Mouse (Mus musculus): ENCODE results near the gene Tfcp2. TPM values are rescaled to one million over a fixed set of nuclear protein-coding genes. Genes with fewer than 3 reads are reported as not detected.

Tfcp2 gene
- polyA plus RNA-seq, 1 experiment from 2014 or later = 44.4 TPM

DNA sequence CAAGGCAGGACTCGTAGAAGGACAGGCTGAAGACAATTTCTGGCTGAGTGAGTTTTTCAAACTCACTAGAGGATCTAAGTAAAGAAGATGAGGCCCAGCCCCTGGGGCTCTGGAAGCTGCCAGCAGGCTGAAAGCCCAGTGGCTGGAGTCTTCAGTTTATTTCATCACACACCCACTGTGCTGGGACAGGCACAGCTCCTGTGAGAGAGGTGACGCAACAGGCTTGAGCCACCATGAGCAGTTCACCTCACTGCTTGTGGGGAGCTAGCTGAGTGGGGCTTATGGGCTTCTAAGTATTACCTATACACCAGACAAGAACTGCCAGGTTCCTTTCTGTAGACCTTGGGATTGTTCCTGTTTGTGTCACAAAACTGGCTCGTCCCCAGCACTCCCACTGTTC, 66.2 kb downstream of the Tfcp2 start:
- ATAC-seq (ENCODE audit: insufficient number of reproducible peaks, insufficient read depth, low FRiP score, low TSS enrichment, low read depth) = no peak

DNA sequence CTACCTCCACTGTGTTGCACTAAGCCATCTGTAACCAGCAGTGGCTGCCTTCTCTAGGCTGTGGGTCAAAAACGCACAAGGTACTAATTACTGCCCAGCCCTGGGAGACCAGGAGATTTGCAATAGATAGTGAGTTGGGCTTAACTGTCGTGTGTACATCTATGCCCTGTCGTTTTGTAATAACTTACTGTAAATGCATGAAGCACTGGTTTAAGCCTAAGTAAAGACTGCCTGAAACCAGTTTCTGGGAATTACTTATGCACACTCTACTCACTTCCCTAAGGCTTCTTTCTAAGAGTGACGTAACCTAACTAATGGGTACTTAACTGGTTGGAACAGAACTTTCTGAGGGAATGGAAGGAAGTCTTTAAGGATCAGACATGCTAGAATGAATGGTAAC, 72.9 kb downstream of the Tfcp2 start:
- Histone ChIP-seq H3K9ac (replicated peaks) (no peak overlapping the region), H3K4me2 (no peak overlapping the region), H3K27ac (no peak overlapping the region), H3K36me3 (peaks cover 98% of the 10 kb centered on the region), H3K4me3 (replicated peaks) (no peak overlapping the region), H3K27me3 (no peaks in the 10 kb centered on the region), H3K4me1 (replicated peaks) (peaks cover 3% of the 10 kb centered on the region; the same call in 1 of the 2 replicates), H3K9me3 (no peaks in the 10 kb centered on the region)
- ATAC-seq (ENCODE audit: insufficient number of reproducible peaks, insufficient read depth, low FRiP score, low TSS enrichment, low read depth) = no peak
- WGBS = 74% methylated on average over 4 of the region's 4 CpGs

More for the DNA sequence above, 66.2 kb downstream of the Tfcp2 start:
- 93% methylated on average over 3 of the region's 3 CpGs for WGBS
- no peak overlapping the region for H3K4me3 ChIP-seq (replicated peaks)
- peaks cover 92% of the 10 kb centered on the region for H3K36me3 ChIP-seq
- H3K4me1 ChIP-seq (replicated peaks) = peaks cover 8% of the 10 kb centered on the region; the same call in 1 of the 2 replicates
- H3K9me3 ChIP-seq = no peaks in the 10 kb centered on the region
- H3K27ac ChIP-seq = no peak overlapping the region
- no peak overlapping the region for H3K4me2 ChIP-seq
- H3K9ac ChIP-seq (replicated peaks) = no peak overlapping the region
- H3K27me3 ChIP-seq = no peaks in the 10 kb centered on the region

DNA sequence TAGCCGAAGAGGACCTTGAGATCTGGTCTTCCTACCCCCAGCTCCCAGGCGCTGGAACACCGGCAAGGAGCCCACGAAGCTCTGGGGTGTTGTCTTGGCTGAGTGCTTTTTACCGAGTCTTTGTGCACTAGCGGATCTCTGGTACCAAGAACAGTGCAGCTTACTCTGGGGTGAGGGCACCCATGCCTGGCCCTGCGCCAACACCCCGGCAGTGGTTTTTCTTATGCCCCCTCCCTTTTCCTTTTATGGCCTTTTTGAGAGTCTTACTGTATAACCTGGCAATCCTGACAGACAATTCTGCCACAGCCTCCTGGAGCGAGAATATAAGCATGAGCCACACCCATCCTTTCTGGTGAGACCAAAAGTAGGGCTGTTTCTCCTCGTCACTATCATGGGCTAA, 73.5 kb downstream of the Tfcp2 start:
- WGBS = 90% methylated on average over 10 of the region's 10 CpGs
- Histone ChIP-seq H3K36me3 (peaks cover 97% of the 10 kb centered on the region), H3K4me2 (no peak overlapping the region), H3K4me3 (replicated peaks) (no peak overlapping the region), H3K27ac (no peak overlapping the region), H3K9ac (replicated peaks) (no peak overlapping the region), H3K9me3 (no peaks in the 10 kb centered on the region), H3K27me3 (no peaks in the 10 kb centered on the region), H3K4me1 (replicated peaks) (peaks cover 3% of the 10 kb centered on the region; the same call in 1 of the 2 replicates)
- no peak for ATAC-seq (ENCODE audit: insufficient number of reproducible peaks, insufficient read depth, low FRiP score, low TSS enrichment, low read depth)

DNA sequence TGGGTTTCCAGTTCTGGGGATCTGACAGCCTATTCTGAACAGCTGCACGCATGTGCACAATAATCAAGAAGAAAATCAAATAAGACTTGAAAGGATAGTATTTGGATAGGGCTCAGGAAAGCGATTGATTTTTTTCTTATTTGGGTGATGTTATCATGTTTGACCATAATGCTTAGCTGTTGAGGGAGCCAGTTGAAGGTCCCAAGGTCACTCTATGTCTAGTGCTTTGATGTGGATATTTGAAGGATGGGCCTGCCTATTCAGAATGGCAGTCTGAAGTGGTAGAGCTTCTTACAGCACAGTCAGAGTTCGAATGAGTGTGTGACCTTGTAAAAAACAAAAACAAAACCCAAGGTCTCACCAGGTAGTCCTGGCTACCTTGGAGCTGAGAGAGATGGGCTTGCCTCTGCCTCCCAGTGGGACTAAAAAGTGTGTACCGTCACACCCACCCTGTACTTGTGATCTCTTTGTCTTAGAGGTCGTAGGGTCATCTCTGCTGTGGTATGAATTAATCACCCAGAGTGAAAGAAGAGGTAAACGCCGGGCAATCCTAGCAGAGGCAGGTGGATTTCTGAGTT, 77.8 kb downstream of the Tfcp2 start:
- no peak overlapping the region for H3K4me2 ChIP-seq
- no peak for ATAC-seq (ENCODE audit: insufficient number of reproducible peaks, insufficient read depth, low FRiP score, low TSS enrichment, low read depth)
- peaks cover 80% of the 10 kb centered on the region for H3K36me3 ChIP-seq
- no peaks in the 10 kb centered on the region for H3K27me3 ChIP-seq
- 0 out of 2 replicates have a peak, but pooled peaks cover 3% of the 10 kb centered on the region for H3K9me3 ChIP-seq
- no peak overlapping the region for H3K27ac ChIP-seq
- no peak overlapping the region for H3K4me3 ChIP-seq (replicated peaks)
- no peak overlapping the region for H3K9ac ChIP-seq (replicated peaks)
- peaks cover 14% of the 10 kb centered on the region for H3K4me1 ChIP-seq (replicated peaks)
- WGBS = 85% methylated on average over 7 of the region's 7 CpGs

DNA sequence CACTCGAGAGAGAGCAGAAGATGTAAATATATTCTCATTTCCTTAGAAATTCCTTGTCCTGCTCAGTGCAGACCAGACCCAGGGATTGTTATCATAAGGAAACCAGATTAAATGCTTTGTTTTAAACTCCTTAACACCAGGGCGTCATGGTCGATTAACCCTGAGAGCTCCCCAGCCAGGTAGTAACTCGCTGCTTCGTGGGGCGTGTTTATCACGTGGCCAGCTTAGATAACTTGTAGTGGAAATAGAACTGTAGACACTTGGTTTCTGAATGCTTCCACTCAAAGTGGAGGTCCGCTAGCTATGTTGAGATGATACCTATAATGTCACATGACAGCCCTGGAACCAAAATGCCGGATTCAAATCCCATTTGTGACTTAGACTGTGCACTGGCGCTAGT, 81.8 kb downstream of the Tfcp2 start:
- peak overlapping the region; percentile 80 for H3K9ac ChIP-seq (replicated peaks)
- H3K27me3 ChIP-seq = no peaks in the 10 kb centered on the region
- peaks cover 18% of the 10 kb centered on the region for H3K4me1 ChIP-seq (replicated peaks)
- ATAC-seq (ENCODE audit: insufficient number of reproducible peaks, insufficient read depth, low FRiP score, low TSS enrichment, low read depth) = no peak
- H3K27ac ChIP-seq = no peak overlapping the region
- peaks cover 41% of the 10 kb centered on the region for H3K36me3 ChIP-seq
- peak overlapping the region; percentile 76 for H3K4me3 ChIP-seq (replicated peaks)
- WGBS = 73% methylated on average over 10 of the region's 10 CpGs
- peak overlapping the region; percentile 90 for H3K4me2 ChIP-seq
- H3K9me3 ChIP-seq = 0 out of 2 replicates have a peak, but pooled peaks cover 3% of the 10 kb centered on the region

DNA sequence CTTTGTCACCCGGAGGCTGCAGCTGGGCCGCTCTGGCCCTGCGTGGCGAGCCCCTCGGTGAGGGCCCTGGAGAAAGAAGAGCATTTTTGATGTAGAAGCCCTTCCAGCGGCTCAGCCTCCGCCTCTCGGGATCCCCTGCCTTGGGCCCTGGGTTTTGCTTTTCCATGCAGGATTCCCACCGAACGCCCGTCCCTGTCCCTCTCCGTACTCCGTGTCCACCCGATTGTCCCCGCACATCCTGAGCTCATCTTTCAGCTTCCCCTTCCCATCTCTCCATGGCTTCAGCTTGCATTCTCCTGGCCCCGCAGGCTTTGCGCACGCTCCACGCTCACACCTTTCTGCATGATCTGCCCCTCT, 82.6 kb downstream of the Tfcp2 start:
- peaks cover 32% of the 10 kb centered on the region for H3K36me3 ChIP-seq
- H3K9ac ChIP-seq (replicated peaks) = peak overlapping the region; percentile 80
- ATAC-seq (ENCODE audit: insufficient number of reproducible peaks, insufficient read depth, low FRiP score, low TSS enrichment, low read depth) = no peak; the same call in 1 of the 2 replicates
- H3K4me3 ChIP-seq (replicated peaks) = peak overlapping the region; percentile 76
- 0 out of 2 replicates have a peak, but pooled peaks cover 3% of the 10 kb centered on the region for H3K9me3 ChIP-seq
- peak overlapping the region; percentile 90 for H3K4me2 ChIP-seq
- 1% methylated on average over 19 of the region's 19 CpGs for WGBS
- H3K4me1 ChIP-seq (replicated peaks) = peaks cover 18% of the 10 kb centered on the region
- peak overlapping the region; percentile 29; the same call in 1 of the 2 replicates for H3K27ac ChIP-seq
- H3K27me3 ChIP-seq = no peaks in the 10 kb centered on the region

DNA sequence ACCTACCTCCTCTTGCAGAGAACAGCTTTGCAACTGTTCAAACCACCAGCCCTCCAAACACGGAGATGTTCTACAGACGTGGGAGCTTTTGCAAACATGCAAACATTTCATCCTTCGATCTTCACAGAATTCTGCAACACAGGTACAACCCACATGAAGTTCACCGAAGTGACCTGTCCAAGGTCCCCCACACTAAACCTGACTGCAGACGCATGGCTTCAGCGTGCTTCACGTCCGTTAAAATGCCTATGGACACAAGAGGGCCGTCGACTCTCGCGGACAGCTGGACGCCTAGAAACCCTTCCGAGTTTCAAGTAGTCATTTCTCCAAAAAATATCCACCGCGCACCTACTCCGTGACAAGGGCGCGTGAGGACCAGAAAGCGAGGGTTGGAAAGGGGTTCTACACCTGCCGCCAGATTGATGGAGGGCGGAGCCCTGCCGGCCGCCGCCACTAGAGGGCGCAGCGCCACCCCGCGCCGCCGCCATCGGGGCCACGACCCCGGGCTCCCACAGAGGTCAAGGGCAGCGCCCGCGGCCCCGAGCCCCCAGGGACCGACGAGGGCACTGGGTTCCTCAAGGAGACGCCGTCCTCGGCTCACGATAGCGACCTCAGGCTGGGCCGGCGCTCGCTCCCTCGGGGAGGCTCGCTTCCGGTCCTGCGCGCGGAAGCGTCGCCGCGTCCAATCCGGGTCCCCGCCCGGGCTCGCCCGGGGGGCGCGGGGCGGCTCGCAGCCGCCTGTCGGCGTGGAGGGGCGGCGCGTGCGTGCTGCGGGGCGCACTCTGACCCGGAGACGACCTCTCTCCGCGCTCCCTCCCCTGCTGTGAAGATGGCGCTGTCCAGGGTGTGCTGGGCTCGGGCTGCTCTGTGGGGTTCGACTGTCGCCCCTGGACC, 83.3 kb downstream of the Tfcp2 start, which contains the start of gene Letmd1:
Letmd1 (plus strand) TSS at position 729 of the 894 bp plus-strand sequence.
- Histone ChIP-seq H3K9me3 (0 out of 2 replicates have a peak, but pooled peaks cover 3% of the 10 kb centered on the region), H3K4me1 (replicated peaks) (peaks cover 18% of the 10 kb centered on the region), H3K27me3 (no peaks in the 10 kb centered on the region), H3K4me2 (peak within 1 kb of the TSS; percentile 90), H3K4me3 (replicated peaks) (peak within 1 kb of the TSS; percentile 76), H3K9ac (replicated peaks) (peak within 1 kb of the TSS; percentile 80), H3K36me3 (peaks cover 27% of the 10 kb centered on the region), H3K27ac (peak within 1 kb of the TSS; percentile 64; the same call in 1 of the 2 replicates)
- ATAC-seq (ENCODE audit: insufficient number of reproducible peaks, insufficient read depth, low FRiP score, low TSS enrichment, low read depth) = peak; percentile 86
- 3% methylated on average over 84 of the region's 84 CpGs for WGBS

DNA sequence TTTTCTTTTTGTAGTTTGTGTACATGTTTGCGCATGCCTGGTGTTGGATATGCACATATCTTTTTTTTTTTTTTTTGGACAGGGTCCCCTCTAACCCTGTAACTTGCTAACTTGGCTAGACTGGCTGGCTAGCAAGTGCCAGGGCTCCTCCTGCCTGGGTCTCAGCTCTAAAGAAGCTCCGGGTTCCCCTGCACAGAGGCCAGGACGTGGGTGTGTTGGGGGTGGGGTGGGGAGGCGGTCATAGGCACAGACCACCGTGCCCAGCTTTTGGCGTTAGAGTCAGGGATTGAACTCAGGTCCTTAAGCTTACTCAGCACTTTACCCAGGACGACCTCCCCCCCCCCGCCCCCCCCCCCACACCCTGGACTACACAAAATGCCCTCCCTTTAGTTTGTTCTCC, 84.1 kb downstream of the Tfcp2 start:
- ATAC-seq (ENCODE audit: insufficient number of reproducible peaks, insufficient read depth, low FRiP score, low TSS enrichment, low read depth) = no peak
- WGBS = 54% methylated on average over 6 of the region's 8 CpGs
- H3K36me3 ChIP-seq = peaks cover 21% of the 10 kb centered on the region
- peak overlapping the region; percentile 76 for H3K4me3 ChIP-seq (replicated peaks)
- no peak overlapping the region for H3K9ac ChIP-seq (replicated peaks)
- H3K4me2 ChIP-seq = peak overlapping the region; percentile 90
- H3K9me3 ChIP-seq = 0 out of 2 replicates have a peak, but pooled peaks cover 3% of the 10 kb centered on the region
- H3K27me3 ChIP-seq = no peaks in the 10 kb centered on the region
- peaks cover 18% of the 10 kb centered on the region for H3K4me1 ChIP-seq (replicated peaks)
- H3K27ac ChIP-seq = no peak overlapping the region

DNA sequence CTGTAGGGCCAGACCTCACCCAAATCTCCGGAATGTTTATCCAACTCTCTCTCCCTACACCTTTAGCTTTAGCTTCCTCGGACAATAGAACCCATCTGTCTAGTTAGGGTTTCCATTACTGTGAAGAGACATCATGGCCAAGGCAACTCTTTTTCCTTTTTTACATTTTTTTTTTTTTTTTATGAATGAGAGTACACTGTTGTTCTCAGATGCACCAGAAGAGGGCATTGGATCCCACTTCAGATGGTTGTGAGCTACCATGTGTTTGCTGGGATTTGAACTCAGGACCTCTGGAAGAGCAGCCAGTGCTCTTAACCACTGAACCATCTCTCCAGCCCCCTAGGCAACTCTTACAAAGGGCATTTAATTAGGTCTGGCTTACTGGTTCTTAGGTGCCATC, 86.4 kb downstream of the Tfcp2 start:
- H3K36me3 ChIP-seq = no peaks in the 10 kb centered on the region
- H3K9me3 ChIP-seq = no peaks in the 10 kb centered on the region
- H3K4me1 ChIP-seq (replicated peaks) = peaks cover 24% of the 10 kb centered on the region
- H3K9ac ChIP-seq (replicated peaks) = no peak overlapping the region
- H3K27me3 ChIP-seq = 0 out of 2 replicates have a peak, but pooled peaks cover under 1% of the 10 kb centered on the region
- WGBS = 62% methylated on average over 2 of the region's 2 CpGs
- ATAC-seq (ENCODE audit: insufficient number of reproducible peaks, insufficient read depth, low FRiP score, low TSS enrichment, low read depth) = no peak
- no peak overlapping the region for H3K4me2 ChIP-seq
- no peak overlapping the region for H3K4me3 ChIP-seq (replicated peaks)
- no peak overlapping the region for H3K27ac ChIP-seq

DNA sequence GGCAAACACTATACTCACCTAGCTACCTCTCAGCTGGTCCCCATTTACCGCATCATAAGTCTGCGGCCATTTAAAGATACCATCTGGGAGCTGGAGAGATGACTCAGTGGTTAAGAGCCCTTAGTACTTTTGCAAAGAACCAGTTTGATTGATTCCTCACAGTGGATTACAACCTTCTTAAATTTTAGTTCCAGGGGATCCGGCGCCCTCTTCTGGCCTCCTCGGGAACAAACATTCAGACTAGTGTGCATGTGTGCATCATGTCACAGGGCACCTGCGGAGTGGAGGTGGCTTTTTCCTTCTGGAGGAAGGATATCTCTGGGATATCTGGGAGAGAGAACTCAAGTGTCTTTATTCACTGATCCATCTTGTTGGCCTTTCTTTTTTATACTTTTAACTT, 88.1 kb downstream of the Tfcp2 start:
- no peak for ATAC-seq (ENCODE audit: insufficient number of reproducible peaks, insufficient read depth, low FRiP score, low TSS enrichment, low read depth)
- no peak overlapping the region for H3K9ac ChIP-seq (replicated peaks)
- H3K27ac ChIP-seq = no peak overlapping the region
- no peak overlapping the region for H3K4me3 ChIP-seq (replicated peaks)
- H3K4me1 ChIP-seq (replicated peaks) = peaks cover 13% of the 10 kb centered on the region
- 27% methylated on average over 6 of the region's 6 CpGs for WGBS
- no peak overlapping the region for H3K4me2 ChIP-seq
- H3K36me3 ChIP-seq = no peaks in the 10 kb centered on the region
- no peaks in the 10 kb centered on the region for H3K9me3 ChIP-seq
- peaks cover 3% of the 10 kb centered on the region; the same call in 1 of the 2 replicates for H3K27me3 ChIP-seq

DNA sequence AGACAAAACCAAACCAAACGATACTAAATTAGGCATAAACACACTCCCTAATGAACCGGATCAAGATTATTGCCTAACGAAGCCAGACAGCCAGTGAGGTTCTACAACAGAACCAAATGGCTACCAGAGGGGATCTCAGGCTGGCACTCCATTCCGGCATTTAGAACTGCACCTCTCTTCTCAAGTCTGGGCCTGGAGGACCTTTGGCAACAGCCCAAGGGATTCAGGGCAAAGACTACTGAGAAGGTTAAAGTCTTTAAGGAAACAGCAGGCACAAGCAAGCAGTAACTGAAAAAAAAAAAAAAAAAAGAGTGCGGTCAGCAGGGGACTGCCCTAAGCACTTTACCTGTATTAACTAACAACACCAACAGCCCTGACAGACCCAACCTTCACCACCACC, 89.7 kb downstream of the Tfcp2 start:
- 0 out of 2 replicates have a peak, but pooled peaks cover 6% of the 10 kb centered on the region for H3K4me1 ChIP-seq (replicated peaks)
- no peaks in the 10 kb centered on the region for H3K9me3 ChIP-seq
- H3K9ac ChIP-seq (replicated peaks) = no peak overlapping the region
- no peak overlapping the region for H3K4me3 ChIP-seq (replicated peaks)
- no peaks in the 10 kb centered on the region for H3K36me3 ChIP-seq
- WGBS = 68% methylated on average over 5 of the region's 5 CpGs
- H3K27ac ChIP-seq = no peak overlapping the region
- H3K4me2 ChIP-seq = no peak overlapping the region
- peaks cover 11% of the 10 kb centered on the region; the same call in 1 of the 2 replicates for H3K27me3 ChIP-seq
- ATAC-seq (ENCODE audit: insufficient number of reproducible peaks, insufficient read depth, low FRiP score, low TSS enrichment, low read depth) = no peak

Data from limb, embryonic 12.5 days (tissue).